Mouse (Mus musculus) left cerebral cortex, adult 9 months (tissue): ENCODE measurements around the gene Robo1.

ENCODE experiments used
- DNase-seq, 2 experiments: peaks; one replicate each; pipeline ENCODE4 v3.0.0; 2022; ENCODE audit warnings: low spot score in 2 of 2

Gene Robo1

DNA sequence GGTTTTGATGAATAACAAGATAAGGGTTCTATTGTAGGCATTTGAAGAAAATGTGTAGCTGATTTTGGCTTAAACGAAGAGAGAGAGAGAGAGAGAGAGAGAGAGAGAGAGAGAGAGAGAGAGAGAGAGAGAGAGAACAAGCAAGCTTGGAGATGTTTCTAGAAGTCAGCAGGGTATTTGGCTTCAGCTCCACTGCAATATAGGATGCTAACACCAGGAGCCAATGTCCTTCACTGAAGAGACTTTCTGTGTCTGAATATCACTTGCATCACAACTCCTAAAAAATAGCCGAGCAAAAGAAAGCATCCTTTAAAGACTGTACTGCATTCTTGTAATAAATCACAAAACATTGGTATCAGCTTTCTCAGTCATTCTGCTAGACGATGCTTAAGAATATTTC lies 503.8 kb downstream of the Robo1 start:
- DNase-seq: no peak

DNA sequence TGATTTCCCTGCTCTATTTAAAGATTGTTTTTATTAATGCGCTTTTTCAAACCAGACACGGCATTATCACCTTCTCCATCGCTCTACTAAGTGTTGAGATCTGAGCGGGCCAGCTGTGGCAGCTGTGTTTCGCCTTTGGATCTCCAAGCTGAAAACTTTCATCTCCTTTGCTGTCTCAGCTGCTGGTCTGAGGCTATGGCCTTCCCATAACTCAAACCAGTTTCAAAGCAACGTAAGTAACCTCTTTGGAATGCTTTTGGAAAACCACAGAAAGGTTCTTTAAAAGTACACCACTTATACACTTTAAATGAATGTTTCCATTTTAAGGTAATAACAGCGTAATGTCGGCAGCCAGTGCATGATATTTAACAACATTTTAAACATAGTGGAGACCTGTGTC lies 520.3 kb downstream of the Robo1 start:
- no peak for DNase-seq

DNA sequence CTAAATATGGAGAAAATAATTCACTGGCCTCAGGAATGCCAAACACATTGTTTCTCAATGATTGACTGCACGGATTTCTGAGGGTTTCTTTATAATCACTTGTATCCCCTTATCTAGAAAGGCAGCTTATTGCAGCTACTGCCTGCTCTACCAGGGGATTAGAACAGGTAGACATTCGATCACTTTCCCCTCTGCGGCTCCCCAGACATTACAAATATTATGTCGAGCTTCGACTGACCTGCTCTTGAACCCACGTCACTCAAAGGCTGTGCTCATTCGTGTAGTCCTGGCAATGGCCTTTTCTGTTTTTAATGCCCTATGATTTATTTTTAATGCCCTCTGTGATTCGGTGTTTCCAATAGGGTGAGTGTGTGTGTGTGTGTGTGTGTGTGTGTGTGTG lies 521.4 kb downstream of the Robo1 start:
- no peak for DNase-seq

- no peak for DNase-seq
Measured at GRCm38 (mm10) chr16:72830394-72831056, 522.4 kb downstream of the Robo1 start.

- no peak for DNase-seq
Measured at GRCm38 (mm10) chr16:72834266-72834665, 526.2 kb downstream of the Robo1 start.

- no peak for DNase-seq
Measured at GRCm38 (mm10) chr16:72839031-72839430, 530.9 kb downstream of the Robo1 start.

DNA sequence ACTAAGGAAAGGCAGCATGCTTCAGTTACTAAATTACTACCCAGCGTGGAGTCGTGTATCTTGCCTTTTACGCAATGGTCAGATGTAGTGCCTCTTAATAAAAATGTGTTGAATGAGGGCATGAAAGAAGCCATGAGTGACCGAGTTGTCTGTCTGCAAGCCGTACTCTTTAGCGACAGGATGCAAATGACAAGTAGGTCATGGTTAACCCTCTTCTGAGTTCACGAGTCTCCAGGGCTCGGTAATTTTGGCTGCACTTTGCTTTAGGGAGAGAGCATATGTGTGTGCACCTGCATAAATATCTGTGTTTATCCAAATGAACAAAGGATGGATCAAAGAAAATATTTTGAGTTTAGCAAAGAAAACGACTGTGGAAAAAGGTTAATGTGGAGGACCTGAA lies 533.0 kb downstream of the Robo1 start:
- no peak for DNase-seq

DNA sequence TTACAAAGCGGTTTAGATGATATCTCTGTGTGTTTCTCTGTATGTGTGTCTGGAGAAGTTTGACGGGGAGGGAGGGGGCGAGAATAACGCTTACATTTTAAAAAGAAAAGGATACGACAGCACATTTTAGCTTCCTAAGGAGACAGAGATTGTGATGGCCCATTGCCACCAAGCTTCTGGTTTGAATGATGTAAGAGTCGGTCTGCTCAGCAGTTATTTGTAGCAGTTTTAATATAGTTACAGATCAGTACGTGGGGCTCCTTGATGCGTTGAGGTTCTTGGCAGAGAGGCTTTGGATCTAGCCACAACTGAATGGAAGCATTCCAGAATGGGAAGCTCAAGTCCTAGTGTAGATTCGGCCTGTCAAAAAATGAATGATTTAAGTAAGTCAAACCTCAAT lies 546.0 kb downstream of the Robo1 start:
- peak; percentile 13 to 46 for DNase-seq

DNA sequence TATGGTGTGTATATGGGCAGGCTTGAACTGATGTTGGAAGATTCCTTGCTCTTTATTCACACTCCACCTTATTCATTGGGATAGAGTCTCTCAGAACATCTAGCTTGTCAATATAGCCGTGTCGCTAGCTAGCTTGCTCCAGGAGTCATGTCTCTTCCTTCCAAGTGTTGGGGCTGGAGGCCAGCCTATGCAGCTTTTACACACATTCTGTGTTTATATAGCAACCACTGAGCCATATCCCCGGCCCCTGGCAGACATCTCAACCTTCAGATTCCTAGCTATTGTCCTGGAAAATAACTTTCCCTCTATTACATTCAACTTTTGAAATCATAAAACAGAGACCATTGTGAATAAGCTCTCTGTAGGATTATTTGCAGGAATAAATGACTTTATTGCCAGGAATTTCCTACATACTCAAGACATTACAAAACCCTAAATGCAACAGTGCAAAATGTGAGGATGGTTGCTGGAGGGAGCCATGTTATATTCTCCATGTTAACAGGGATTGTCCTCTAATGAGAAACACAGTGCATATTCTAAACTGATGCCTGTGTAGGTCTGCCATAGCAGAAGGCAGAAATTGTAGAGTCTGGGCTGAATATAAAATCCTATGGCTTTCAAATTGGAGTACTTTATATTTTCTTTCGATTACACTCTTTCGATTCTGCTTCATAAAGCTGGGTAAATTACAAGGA lies 546.9 kb downstream of the Robo1 start:
- DNase-seq: no peak

GRCm38 (mm10) chr16:72861707-72862277 lies 553.7 kb downstream of the Robo1 start:
- DNase-seq: no peak

DNA sequence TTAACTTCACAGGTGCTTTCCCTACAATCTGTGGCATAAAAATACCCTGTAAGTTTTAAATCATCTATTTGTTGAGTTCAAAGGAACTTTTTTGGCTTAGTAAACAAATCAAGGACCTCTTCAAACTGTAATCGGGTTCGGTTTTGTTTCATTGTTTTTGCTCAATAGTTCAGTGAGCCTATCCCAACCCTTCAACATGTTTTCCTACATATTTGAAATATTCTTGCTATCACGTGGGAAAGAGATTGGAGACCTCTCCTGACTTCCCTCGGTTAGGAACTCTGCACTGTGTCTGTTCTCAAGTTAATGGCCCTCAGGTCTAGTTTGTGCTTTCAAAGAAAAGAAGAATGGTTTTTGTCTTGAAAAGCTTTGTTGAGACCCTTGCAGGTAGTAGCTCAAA lies 557.9 kb downstream of the Robo1 start:
- no peak for DNase-seq

DNA sequence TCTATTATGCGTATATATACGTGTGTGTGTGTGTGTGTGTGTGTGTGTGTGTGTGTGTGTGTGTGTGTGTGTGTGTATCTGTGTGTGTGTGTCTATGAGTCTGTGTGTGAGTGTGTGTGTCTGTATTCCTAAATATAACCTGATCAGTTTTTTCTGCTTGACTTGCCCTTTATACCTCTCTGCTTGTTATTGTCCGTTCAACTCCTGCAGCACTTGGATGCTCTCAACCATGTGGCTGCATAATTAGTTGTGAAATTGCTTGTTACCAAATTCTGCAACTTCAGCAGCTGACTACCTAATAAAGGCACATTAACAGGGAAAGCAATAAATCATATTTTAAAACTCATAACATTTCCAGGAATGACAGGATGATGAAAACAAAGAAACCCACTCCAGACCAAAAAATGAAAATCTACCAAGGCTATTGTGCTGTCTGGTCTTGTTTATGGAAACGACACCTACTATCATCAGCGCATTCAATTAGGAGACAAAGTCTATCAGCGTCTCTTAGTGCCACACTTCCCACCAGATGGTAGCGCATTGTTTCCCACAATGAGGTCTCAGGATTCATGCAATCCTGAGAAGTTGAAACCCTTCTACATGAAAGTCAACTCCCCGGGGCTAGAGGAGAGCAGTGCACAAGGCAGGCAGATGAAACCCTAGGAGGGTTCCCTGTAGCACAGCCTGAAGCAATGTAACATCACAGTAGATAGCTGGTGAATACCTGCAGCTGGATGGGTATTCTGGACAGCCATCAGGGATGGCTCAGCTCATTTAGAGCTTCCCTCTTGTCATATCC lies 567.0 kb downstream of the Robo1 start:
- no peak for DNase-seq

GRCm38 (mm10) chr16:72888108-72888507 lies 580.0 kb downstream of the Robo1 start:
- DNase-seq: peak in 1 of 2 experiments; percentile 5

DNA sequence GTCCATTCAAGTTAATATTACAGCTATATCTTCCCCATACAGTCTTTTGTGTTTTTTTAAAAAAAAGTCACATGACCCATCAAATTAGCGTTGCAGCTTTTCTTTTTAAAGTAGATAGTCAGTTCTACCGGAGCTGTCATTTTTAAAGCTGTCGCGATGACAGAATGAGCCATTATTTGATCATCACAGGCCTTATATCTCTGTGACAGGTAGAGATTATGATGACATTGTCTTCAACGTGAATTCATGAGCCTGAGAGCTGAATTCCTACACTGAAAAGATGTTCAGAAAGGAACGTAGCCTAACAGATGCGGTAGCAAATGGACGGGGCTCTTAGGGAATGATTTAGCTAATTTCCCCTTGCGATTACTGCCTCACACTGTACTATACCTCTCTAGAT lies 581.3 kb downstream of the Robo1 start:
- no peak for DNase-seq

GRCm38 (mm10) chr16:72897125-72897524 lies 589.0 kb downstream of the Robo1 start:
- peak in 1 of 2 experiments; percentile 18 for DNase-seq

DNA sequence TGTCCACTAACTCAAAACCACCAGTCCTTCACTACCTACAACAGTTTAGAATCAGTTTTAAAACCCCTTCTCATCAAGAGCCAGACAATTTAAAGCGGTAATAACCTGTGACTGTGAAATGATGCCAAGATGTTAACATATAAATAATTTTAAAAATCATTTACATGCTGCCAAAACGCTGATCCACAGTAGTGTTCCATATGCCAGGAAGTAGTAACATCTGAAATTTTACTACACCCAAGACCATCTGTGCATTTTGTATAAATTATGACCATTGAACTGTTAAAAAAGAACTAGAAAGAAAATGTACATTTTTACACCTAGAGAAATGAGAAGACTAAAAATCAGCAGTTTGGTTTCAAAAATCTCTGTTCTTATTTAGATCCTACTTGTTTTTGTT lies 600.8 kb downstream of the Robo1 start:
- DNase-seq: no peak

DNA sequence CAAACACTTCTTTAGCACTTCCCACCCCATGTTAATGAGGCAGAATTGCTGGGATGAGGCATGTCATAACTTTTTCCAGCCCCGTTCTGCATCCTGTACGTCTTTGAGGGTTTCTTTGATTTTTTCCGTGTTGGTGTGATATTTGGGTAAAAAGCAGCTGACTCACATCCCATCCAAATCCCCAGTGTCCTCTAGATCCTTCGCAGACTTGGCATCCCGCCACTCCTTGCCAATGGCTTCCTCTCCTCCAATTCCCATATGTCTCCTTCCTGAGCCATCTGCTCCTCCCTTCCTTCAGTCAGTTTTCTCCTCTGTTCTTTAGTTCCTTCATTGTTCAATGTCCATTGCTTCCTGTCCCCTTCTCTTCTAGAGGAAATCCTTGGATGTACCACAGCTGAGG lies 605.0 kb downstream of the Robo1 start:
- peak in 1 of 2 experiments; percentile 71 for DNase-seq

DNA sequence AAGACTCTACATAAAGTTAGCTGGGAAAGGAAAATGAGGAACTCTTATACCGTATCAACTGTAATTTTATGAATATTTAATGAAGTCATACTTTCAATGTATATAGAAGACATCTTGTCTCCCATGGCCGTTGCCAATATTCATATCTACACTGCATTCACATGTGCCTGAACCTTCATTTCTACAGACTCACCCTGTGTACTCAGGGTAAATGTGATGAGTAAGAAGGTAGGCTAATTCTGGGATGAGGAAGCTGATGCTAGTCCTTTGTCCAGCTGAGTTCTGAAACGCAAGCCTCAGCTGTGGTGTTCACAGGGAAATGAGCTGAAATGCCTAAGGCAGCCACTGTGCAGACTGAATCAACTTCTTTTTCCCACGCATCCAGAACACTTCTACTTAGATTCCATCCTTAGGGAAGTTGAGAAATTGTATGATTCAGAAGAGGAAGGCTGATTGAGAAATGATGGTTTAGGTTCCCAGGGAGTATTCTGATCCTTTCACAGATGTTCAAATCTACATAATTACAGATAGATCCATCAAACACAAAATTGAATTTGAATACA lies 606.0 kb downstream of the Robo1 start:
- DNase-seq: no peak

- no peak for DNase-seq
Measured at GRCm38 (mm10) chr16:72920013-72920412, 611.9 kb downstream of the Robo1 start.

DNA sequence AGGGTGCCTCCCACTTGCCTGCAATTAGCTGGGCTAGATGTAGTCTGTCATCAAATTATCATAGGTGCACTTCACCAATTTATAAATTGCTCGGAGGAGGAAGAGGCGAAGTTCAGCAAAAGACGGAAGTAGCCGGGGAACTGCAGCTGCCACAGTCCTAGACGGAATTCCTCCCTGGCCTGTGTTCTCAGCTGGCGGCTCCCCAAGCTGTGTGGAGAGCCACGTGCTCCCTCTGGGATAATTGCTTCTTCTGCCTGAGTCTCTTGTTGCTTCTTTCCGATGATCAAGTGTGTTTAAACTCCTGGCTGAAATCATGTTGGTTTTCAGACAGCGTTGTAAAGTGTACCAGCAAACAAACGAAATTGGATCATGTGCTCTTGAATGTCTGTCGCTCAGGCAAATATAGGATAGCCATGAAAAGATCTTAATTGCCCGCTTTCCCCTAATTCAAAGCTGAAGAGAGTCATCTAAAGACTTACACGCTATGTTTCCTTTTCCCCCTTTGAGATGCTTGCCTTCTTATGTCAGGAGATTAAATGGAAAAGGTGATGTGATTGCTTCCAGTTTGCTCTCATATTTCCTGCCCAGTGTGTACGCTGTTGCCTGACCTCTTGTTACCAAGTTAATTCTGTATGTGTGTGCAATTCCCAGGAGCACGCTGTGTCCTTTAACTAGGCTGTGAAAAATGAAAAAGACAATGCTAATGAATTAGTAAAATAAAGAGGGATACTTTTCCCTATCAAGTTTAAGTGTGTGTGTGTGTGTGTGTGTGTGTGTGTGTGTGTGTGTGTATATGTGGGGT lies 616.5 kb downstream of the Robo1 start:
- DNase-seq: peak in 1 of 2 experiments; percentile 62

- no peak for DNase-seq
Measured at GRCm38 (mm10) chr16:72928525-72929122, 620.5 kb downstream of the Robo1 start.
